ENCODE assay signal across 26 mouse cellular contexts in the genomic region with DNA sequence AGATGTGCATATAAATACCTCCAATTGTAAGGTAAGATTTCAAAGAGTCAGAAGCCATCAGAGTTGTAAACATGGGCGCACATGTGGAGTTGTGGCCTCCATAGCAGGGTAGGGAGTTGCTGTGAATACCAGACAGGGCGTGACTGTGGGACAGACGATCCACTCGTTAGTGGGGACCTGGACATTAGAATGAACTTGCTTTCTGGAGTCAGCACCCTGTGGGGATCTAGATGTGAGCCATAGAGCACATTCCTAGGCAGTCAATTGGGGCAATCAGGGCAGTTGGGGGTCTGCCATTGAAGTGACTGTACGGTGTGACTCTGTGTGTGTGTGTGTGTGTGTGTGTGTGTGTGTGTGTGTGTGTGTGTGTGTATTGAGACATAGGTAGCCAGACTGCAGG.
"Had no signal": no experiment of that assay in that cellular context is flagged by ENCODE, and none has a peak within 500 bp of the region (broad histone marks: within the 10 kb centered on the region; RNA-seq: fewer than 3 reads in every experiment).

No protein-coding gene starts in this region.

- DNase-seq: cerebellum, adult 9-10 months; cerebellum, adult 9-11 months; cerebellum, postnatal 10 days; cerebellum, postnatal 14 days; cerebellum, postnatal 25 days; cerebellum, postnatal 36 days; embryo, embryonic 11 days; forebrain, postnatal 0 days; gastrocnemius, adult 2 months; gastrocnemius, postnatal 10 days; gastrocnemius, postnatal 14 days; gastrocnemius, postnatal 25 days; gastrocnemius, postnatal 36 days; heart, adult 18-20 months; heart, adult 2 months had no signal

- H3K4me3 ChIP-seq: embryonic facial prominence, embryonic 10.5 days; embryonic facial prominence, embryonic 12.5 days; embryonic facial prominence, embryonic 13.5 days; embryonic facial prominence, embryonic 15.5 days; erythroblast, embryonic 14.5 days; forebrain, embryonic 10.5 days; forebrain, embryonic 12.5 days; forebrain, embryonic 13.5 days; forebrain, embryonic 15.5 days; gastrocnemius, adult 2 months; heart, adult 2 months had no signal

- H3K4me2 ChIP-seq: embryonic facial prominence, embryonic 12.5 days; embryonic facial prominence, embryonic 13.5 days; embryonic facial prominence, embryonic 15.5 days; forebrain, embryonic 12.5 days; forebrain, embryonic 13.5 days; forebrain, embryonic 15.5 days had no signal

- H3K27me3 ChIP-seq: embryonic facial prominence, embryonic 12.5 days; embryonic facial prominence, embryonic 13.5 days; embryonic facial prominence, embryonic 15.5 days; forebrain, embryonic 12.5 days; forebrain, embryonic 13.5 days; forebrain, embryonic 15.5 days had no signal

- ATAC-seq: forebrain, embryonic 13.5 days; forebrain, embryonic 14.5 days; forebrain, embryonic 15.5 days; forebrain, embryonic 16.5 days; forebrain, postnatal 0 days had no signal

- H3K9ac ChIP-seq: embryonic facial prominence, embryonic 12.5 days; embryonic facial prominence, embryonic 13.5 days; embryonic facial prominence, embryonic 15.5 days; forebrain, embryonic 12.5 days; forebrain, embryonic 13.5 days; forebrain, embryonic 15.5 days; forebrain, postnatal 0 days had no signal

- H3K36me3 ChIP-seq: embryonic facial prominence, embryonic 10.5 days; embryonic facial prominence, embryonic 12.5 days; embryonic facial prominence, embryonic 13.5 days; embryonic facial prominence, embryonic 15.5 days; forebrain, embryonic 10.5 days; forebrain, embryonic 12.5 days; forebrain, embryonic 15.5 days had no signal

- H3K27ac ChIP-seq: embryonic facial prominence, embryonic 10.5 days; embryonic facial prominence, embryonic 12.5 days; embryonic facial prominence, embryonic 13.5 days; embryonic facial prominence, embryonic 15.5 days; forebrain, embryonic 10.5 days; forebrain, embryonic 12.5 days; forebrain, embryonic 13.5 days; forebrain, embryonic 15.5 days; gastrocnemius, adult 2 months; heart, adult 2 months had no signal

- H3K4me1 ChIP-seq: embryonic facial prominence, embryonic 10.5 days; forebrain, embryonic 12.5 days; forebrain, embryonic 13.5 days; forebrain, embryonic 15.5 days had no signal

- H3K9me3 ChIP-seq: embryonic facial prominence, embryonic 10.5 days; embryonic facial prominence, embryonic 12.5 days; embryonic facial prominence, embryonic 13.5 days; embryonic facial prominence, embryonic 15.5 days; forebrain, embryonic 10.5 days; forebrain, embryonic 12.5 days; forebrain, embryonic 13.5 days; forebrain, embryonic 15.5 days had no signal
